Mouse (Mus musculus): ENCODE results near the gene Elovl6.
A peak's percentile ranks its signal among the peaks of the same experiment; 100 is the strongest.

The Elovl6 gene

DNA sequence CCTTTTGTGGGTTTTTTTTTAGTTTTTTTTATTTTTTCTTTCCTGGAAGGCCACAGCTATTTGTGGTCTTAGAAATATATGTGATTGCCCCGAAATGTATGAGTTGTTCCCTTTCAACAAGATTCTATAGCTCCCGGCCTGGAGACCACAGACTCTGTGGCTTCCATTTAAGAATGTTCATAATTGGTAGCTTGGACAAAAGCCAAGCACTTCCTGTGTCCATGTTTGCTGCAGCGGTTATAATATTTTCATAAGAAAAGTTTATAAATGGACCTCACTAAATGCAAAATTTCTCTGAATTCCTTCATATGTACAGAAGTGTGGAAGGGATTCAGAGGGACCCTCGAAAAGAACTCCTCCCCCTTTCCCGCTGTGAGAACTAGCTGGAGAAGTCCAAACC lies 114.6 kb downstream of the Elovl6 start:
- no peak for DNase-seq (ENCODE audit: low spot score)

DNA sequence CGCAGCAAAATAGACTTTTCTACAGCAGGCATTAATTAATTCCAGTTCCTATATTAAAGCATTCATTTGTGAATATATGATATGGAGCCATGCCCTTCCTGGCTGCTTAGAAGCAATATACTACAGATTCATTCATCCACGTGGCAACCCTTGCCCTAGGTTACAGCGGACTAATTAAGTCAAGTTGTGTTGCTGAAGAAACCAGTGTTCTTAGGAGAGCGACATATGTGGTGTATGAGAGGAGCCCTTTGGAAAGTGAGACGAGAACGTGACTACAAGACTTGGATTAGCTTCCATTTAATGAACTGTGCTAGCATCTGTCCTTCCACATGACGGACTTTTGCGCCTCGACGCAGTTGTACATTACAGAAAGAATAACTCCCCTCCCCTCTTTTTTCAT lies 115.2 kb downstream of the Elovl6 start:
- no peak for DNase-seq (ENCODE audit: low spot score)

GRCm38 (mm10) chr3:129648598-129648997 lies 116.4 kb downstream of the Elovl6 start:
- DNase-seq (ENCODE audit: low spot score) = no peak

- no peak for DNase-seq (ENCODE audit: low spot score)
Measured at GRCm38 (mm10) chr3:129649586-129650292, 117.6 kb downstream of the Elovl6 start.

GRCm38 (mm10) chr3:129650293-129650612 lies 118.1 kb downstream of the Elovl6 start:
- DNase-seq (ENCODE audit: low spot score) = no peak

DNA sequence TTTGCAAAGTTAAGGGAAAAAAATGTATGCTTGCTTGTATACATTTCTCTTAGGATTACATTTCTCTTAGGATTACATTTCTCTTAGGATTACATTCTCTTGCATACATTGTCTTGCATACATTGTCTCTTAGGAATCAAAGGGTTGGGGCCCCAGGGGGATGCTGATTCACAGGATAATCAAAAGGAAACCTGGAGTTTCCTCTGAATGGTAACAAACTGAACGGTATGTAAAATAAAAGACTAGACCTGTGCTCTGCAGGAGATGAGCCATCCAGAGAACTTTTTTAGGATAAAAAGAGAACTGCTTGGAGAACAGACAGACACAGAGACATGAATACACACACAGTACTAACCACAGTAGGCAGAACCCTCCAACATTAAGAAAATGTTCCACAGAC lies 118.8 kb downstream of the Elovl6 start:
- DNase-seq (ENCODE audit: low spot score) = no peak

- DNase-seq (ENCODE audit: low spot score) = no peak
Measured at GRCm38 (mm10) chr3:129651765-129652164, 119.6 kb downstream of the Elovl6 start.

- no peak for DNase-seq (ENCODE audit: low spot score)
Measured at GRCm38 (mm10) chr3:129652476-129652875, 120.3 kb downstream of the Elovl6 start.

- no peak for DNase-seq (ENCODE audit: low spot score)
Measured at GRCm38 (mm10) chr3:129656540-129656939, 124.4 kb downstream of the Elovl6 start.

GRCm38 (mm10) chr3:129657222-129657621 lies 125.1 kb downstream of the Elovl6 start:
- DNase-seq (ENCODE audit: low spot score) = no peak

GRCm38 (mm10) chr3:129657775-129658174 lies 125.6 kb downstream of the Elovl6 start:
- no peak for DNase-seq (ENCODE audit: low spot score)

- no peak for DNase-seq (ENCODE audit: low spot score)
Measured at GRCm38 (mm10) chr3:129658776-129659175, 126.6 kb downstream of the Elovl6 start.

GRCm38 (mm10) chr3:129663906-129664305 lies 131.8 kb downstream of the Elovl6 start:
- DNase-seq (ENCODE audit: low spot score) = no peak

GRCm38 (mm10) chr3:129675923-129676322 lies 143.8 kb downstream of the Elovl6 start:
- DNase-seq (ENCODE audit: low spot score) = no peak

DNA sequence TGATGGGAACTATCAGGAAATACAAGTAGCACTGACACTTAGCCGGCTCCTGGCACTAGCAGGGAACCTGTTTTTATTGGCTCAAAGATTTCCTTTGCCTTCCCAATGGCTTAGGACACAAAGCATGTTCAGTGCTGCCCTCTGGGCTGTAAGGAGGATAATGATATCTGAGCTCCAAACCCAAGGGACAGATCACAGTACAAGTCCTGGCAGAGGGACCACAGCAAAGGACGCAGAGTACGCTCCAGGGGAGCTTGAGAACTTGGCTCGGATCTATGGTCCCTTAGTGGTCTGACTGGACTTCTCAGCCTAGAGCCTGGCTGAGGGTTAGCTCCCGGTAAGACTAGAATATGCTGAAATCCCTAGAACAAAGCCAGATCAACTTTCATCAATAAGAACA lies 148.1 kb downstream of the Elovl6 start:
- no peak for DNase-seq (ENCODE audit: low spot score)

GRCm38 (mm10) chr3:129681841-129682240 lies 149.7 kb downstream of the Elovl6 start:
- peak; percentile 62 for DNase-seq (ENCODE audit: low spot score)

DNA sequence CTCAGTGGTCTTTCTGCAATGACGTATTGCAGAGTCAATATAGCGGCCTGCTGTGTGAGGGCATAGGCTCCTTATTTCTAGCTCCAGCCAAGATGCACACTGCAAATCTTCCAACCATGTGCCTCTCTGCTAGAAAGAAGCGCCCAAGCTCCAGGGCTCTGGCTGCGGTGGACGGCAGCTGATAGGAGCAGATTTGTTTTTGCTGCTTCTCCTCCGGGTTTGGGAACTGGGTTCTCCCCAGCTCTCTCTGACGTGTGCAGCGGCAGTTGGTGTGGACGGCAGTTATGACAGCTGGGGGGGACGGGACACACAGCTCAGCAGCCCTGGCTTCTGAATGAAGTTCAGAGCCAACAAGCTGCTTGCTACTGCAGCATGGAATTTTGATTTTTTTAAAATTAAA lies 150.2 kb downstream of the Elovl6 start:
- peak; percentile 27 for DNase-seq (ENCODE audit: low spot score)

- no peak for DNase-seq (ENCODE audit: low spot score)
Measured at GRCm38 (mm10) chr3:129683060-129683679, 151.0 kb downstream of the Elovl6 start.

DNA sequence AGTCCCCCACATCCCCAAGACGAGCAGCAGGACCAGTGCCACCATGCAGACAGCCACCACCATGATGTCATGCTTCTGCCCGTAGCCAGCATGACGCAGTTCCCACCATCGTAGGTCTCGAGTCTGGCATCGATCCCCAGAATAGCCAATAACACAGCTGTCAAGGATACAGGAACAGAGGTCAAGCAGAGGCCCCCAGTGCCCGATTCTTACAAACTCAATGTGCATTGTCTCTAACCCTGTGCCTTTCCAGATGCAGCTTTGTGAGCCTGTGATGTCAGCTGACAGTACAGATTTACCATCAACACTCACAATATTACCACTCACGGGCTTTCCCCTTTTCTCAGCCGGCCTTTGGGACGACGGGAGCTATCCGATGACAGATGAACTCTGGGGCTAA lies 154.0 kb downstream of the Elovl6 start:
- no peak for DNase-seq (ENCODE audit: low spot score)

- DNase-seq (ENCODE audit: low spot score) = peak; percentile 46
Measured at GRCm38 (mm10) chr3:129686698-129687333, 154.7 kb downstream of the Elovl6 start.

DNA sequence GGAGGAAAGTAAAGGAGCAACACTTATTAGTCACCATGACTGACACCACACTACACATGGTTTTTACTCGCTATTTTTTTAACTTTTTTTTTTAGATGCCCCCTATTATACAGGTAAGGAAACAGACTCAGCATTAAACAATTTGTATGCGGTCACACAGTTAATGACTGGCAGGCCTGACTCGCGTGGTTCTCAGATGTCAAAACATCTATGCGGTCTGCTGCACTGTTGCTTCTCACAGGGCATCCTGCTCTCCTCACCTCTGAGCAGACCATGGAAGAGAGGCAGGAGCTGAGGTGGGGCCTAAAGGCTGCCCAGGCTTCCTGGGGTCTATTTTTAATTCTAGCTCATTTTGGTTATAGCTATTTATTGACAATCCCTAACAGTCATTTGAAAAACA lies 155.3 kb downstream of the Elovl6 start:
- DNase-seq (ENCODE audit: low spot score) = no peak

Measured in yolk sac, embryonic 10.5 days (tissue).